Mouse (Mus musculus): ENCODE data around the gene Dync2li1. TPM values are rescaled to one million over a fixed set of nuclear protein-coding genes. Genes with fewer than 3 reads are reported as not detected.

Gene Dync2li1
- total RNA-seq, 4 experiments from 2014 or later = 21.3 to 24.5 (median 22.5) TPM

DNA sequence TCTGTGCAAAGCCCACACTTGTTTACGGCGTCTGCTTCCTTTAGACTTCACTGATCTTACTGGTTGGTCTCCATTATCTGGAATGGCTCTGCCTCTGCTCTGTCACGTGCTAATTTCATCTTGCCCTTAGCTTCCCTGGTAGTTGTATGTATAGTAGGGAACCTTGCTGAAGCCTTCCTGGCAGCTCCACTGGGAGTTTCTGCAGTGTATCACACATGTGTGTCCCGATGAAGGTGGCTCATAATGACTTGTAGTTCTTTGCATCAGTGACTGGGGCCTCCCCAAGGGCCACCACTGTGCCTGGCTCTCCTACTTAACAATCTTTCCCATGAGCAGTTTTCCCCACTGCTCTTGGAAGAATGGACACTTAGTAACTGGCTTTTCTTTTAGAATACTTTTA, 17.7 kb upstream of the Dync2li1 start:
- no peak for DNase-seq (ENCODE audit: low spot score in 2 of 2)

DNA sequence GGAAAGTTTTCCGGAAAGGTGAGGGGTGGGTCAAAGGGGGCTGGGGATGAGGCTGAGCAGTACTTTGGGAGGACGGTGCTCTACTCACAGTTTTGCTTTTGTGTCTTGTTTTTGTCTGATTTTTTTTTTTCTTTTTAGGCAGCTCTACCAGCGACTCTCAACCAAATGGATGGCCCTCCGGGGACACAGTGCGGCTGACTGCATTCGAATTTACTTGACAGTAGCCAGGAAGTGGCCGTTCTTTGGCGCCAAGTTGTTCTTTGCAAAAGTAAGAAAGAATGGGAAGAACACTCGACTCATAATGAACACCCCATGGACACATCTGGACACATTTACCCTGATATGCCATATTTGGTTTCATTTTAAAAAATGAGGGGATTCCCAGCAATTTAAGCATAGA, 14.8 kb upstream of the Dync2li1 start:
- DNase-seq (ENCODE audit: low spot score in 2 of 2) = no peak

- DNase-seq (ENCODE audit: low spot score in 2 of 2) = no peak
Observed at GRCm38 (mm10) chr17:84611971-84612370, 14.3 kb upstream of the Dync2li1 start.

GRCm38 (mm10) chr17:84615811-84616210, 10.5 kb upstream of the Dync2li1 start:
- no peak for DNase-seq (ENCODE audit: low spot score in 2 of 2)

DNA sequence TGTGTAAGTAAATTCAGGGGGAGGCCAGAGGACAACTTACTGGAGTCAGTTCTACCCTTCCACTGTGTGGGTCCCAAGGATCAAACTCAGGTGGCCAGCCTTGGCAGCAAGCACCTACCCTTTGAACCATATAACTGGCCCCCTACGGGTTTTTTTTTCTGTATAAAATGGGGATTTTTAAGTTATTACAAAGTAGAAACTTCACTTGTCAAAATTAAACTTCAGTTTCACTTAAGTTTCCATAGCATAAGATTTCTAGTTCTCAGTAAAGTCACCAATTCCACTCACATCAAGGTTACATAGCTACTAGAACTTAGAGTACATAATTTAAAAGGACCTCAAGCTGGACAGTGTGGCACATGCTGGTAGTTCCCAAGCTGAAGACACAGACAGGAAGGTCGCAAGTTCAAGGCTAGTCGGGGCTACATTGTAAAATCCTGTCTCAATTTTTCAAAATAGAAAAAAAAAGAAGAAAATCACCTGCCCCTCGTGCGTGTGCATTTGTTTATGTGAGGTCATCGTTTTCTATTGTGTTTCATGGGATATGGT, 9.7 kb upstream of the Dync2li1 start:
- no peak for DNase-seq (ENCODE audit: low spot score in 2 of 2)

- DNase-seq (ENCODE audit: low spot score in 2 of 2) = no peak
Observed at GRCm38 (mm10) chr17:84617953-84618352, 8.3 kb upstream of the Dync2li1 start.

GRCm38 (mm10) chr17:84619112-84619511, 7.2 kb upstream of the Dync2li1 start:
- DNase-seq (ENCODE audit: low spot score in 2 of 2) = no peak

DNA sequence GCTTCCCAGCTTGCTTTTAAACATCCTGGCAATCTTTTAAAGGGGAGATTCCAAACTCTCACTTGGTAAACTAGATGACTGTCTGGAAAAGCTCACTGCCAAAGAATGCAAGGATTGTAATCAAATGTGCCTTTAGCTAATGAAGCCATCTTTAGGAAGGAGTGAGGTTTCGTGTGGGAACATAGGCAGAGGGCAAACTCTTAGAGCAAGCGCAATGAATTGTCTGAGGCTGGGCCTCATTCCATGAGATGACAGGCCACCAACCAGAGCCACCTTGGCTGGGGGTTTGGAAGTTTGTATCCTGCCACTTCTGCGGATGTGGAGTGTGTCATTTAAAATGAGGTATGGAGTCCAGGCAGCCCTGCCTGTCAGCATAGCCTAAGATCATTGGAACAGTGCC, 6.2 kb upstream of the Dync2li1 start:
- DNase-seq (ENCODE audit: low spot score in 2 of 2) = no peak

DNA sequence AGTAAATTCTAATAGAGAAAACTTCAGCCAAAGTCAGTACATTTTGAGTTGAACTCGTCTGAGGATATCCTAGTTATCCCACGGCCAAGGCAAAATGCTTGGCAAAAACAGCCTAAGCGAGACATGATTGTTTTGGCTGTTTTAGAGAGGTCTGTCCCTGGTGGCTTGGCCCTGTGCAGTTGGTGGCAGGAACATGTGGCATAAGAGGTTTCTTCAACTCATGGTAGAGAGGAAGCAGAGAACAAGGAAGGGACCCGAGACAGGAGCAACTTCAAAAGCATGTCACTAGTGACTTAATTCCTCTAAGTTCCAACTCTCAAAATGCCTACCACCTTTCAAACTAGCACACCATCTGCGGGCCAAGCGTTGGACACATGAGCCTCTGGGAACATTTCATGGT, 5.7 kb upstream of the Dync2li1 start:
- no peak for DNase-seq (ENCODE audit: low spot score in 2 of 2)

GRCm38 (mm10) chr17:84621209-84621608, 5.1 kb upstream of the Dync2li1 start:
- no peak for DNase-seq (ENCODE audit: low spot score in 2 of 2)

GRCm38 (mm10) chr17:84622028-84622427, 4.3 kb upstream of the Dync2li1 start:
- no peak for DNase-seq (ENCODE audit: low spot score in 2 of 2)

DNA sequence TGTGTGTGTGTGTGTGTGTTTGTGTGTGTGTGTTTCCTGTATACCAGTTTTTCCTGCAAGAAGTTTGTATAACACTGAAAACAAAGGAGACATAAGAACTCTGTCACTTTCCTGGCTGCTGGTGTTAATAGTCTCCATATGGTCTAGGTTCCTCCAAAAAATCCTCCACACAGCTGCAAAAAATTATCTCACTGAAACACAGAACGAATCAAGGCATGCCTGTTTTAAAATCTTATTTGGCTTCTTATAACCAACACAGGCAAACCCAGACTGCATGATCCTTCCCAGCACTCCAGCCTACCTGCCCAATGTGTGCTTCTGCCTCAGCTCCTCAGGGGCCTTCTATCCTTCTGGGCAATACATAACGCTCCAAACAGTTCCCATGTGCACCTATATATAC, 3.4 kb upstream of the Dync2li1 start:
- DNase-seq (ENCODE audit: low spot score in 2 of 2) = no peak

GRCm38 (mm10) chr17:84626857-84627305, 585 bp downstream of the Dync2li1 start:
- DNase-seq (ENCODE audit: low spot score in 2 of 2) = no peak

DNA sequence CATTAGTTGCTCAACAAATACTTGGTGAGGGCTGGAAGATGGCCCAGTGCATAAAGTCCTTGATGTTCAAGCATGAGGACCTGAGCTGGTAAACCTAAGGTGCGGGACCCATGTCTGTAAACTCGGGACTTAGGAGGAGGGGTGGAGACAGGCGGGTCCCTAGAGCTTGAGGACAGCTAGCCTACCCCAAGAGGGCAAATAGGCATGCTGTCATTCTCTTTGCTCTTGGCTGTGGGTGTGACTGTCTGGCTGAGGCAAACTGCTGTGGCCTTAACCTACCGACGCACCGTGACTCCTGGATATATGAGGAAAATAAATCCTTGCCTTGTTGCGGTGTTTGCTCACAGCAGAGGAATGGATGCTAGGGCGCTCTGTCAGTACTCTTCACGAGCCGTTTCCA, 1.4 kb downstream of the Dync2li1 start:
- DNase-seq (ENCODE audit: low spot score in 2 of 2) = no peak

- DNase-seq (ENCODE audit: low spot score in 2 of 2) = no peak
Observed at GRCm38 (mm10) chr17:84628611-84629010, 2.3 kb downstream of the Dync2li1 start.

GRCm38 (mm10) chr17:84631836-84632235, 5.5 kb downstream of the Dync2li1 start:
- DNase-seq (ENCODE audit: low spot score in 2 of 2) = no peak

- no peak for DNase-seq (ENCODE audit: low spot score in 2 of 2)
Observed at GRCm38 (mm10) chr17:84633443-84633842, 7.1 kb downstream of the Dync2li1 start.

DNA sequence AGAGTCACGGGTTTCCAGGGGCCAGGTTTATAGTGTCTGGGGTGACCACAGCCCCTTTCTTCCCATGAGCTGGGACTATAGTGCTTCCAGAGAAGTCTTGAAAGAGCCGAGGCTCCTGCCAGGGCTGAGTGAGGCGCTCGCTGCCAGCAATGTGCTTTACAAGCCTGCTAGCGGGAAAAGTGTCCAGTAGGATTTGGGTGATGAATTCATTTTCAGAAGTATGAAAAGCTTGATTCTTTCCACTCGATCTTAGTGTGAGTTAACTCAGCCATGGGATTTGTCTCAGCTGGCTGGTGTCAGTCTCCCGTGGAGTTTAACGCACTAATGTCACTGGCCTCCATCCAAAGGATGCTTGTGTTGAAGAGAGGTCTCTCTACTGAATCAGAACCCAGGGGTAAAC, 10.0 kb downstream of the Dync2li1 start:
- no peak for DNase-seq (ENCODE audit: low spot score in 2 of 2)

DNA sequence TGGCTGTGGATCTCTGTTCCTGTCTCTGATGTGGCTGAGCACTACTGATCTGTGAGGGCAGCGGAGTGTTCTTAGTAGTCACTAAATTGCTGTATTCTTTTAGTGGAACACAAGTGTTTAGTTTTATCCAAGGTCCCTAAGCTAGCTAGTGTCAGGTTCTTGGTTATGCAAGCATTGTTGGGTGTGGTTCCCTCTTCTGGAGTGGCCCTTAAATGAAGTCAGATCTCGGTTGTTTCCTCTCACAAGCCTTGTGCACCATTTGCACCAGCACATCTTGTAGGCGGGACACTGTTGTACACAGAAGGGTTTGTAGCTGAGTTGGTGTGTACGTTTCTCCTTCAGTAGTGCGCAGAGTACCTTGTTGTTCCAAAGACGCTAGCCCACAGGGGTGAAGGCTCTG, 11.7 kb downstream of the Dync2li1 start:
- DNase-seq (ENCODE audit: low spot score in 2 of 2) = no peak

DNA sequence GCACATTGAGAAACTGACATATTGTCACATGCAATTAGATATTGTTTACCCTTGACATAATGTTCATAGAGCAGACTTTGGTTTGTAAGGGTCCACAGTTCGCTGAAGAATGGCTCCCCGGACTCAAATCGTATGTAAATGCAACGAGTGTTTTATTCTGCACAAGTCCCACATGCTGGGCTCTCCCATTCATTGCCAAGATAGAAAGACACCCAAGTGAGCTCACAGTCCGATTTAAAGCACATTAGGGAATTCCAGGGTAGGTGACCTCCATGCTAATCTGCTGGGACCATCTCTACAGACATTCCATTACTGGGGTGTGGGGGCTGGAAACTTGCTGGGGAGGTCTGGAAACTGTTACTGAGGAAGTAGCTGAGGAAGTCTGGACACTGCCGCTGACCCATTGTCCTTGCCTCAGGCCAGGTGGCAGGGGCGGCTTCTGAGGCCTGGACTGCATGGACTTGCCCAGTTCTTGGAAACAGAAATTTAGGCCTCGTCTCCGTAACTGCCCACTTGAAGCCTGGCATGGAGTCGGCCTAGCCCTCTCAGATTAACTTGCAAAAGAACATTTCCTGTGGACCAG, 13.6 kb downstream of the Dync2li1 start:
- DNase-seq (ENCODE audit: low spot score in 2 of 2) = no peak

DNA sequence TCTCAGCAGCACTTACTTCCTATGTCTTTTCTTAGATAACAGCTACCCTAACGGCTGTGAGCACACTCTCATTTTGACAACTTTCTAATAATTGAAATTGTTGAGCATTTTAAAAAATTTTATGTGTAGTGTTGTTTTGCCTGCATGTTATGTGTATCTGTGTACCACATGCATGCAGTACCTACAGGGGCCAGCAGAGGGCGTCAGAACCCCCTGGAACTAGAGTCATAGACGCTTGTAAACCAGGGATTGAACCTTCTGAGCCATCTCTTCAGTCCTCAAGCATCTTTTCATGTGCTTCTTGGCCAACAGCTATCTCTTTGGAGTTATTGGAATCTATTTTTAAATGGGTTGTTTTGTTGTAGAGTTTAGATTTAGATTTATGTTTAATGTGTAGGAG, 15.6 kb downstream of the Dync2li1 start:
- no peak for DNase-seq (ENCODE audit: low spot score in 2 of 2)

DNA sequence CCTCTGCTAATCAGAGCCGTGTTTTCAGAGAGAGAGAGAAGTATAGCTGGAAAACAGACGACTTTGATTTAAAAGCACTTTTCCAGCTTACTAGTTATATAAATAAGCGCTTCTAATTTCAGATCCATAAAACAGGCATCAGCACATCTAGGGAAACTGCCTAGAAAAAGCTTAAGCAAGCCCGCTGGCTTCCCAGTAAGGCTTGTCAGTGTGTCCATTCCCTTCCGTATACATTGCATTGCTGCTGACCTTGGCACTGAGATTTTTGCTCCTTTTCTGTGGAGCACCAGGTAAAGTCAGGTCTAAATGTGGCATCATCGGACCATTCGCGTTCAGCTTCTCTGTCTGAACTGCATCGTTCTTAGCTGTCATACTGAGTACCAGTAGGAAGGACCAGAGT, 16.0 kb downstream of the Dync2li1 start:
- DNase-seq (ENCODE audit: low spot score in 2 of 2) = no peak

DNA sequence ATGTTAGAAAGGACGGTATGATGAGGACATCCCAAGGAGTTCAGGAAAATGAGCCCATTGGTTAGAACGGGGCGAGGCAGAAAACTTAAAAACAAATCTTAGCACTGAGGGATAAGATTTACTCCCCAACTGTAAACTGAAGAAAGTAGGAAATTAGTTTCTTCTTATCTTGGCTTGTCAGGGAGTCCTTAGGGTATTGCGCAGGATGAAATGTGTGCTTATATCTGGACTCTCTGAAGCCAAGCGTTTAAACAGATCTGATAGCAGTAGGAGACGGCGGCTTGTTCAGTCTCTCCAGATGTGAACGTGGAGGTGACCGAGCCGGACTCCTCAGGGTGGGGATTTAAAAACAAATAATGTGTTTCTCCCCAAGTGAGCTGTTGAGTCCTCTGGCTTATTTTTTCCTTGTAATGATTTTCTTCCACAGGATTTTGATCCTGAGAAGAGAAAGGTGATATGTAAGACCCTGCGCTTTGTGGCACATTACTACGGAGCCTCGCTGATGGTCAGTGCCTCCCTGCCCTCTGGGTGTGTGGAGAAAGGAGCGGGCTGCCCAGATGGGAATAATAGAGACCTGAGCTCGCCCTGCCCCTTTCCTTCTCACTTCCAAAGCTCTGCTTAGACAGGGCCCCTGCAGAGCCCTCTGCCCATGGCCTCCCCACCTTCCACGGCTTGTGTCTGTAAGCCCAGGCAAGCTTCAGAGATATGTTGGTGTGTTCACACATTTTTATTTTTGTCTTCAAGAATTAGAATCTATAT, 18.2 kb downstream of the Dync2li1 start:
- DNase-seq (ENCODE audit: low spot score in 2 of 2) = no peak
